Mouse (Mus musculus): ENCODE results near the gene Cyth2.

Cyth2 gene

DNA sequence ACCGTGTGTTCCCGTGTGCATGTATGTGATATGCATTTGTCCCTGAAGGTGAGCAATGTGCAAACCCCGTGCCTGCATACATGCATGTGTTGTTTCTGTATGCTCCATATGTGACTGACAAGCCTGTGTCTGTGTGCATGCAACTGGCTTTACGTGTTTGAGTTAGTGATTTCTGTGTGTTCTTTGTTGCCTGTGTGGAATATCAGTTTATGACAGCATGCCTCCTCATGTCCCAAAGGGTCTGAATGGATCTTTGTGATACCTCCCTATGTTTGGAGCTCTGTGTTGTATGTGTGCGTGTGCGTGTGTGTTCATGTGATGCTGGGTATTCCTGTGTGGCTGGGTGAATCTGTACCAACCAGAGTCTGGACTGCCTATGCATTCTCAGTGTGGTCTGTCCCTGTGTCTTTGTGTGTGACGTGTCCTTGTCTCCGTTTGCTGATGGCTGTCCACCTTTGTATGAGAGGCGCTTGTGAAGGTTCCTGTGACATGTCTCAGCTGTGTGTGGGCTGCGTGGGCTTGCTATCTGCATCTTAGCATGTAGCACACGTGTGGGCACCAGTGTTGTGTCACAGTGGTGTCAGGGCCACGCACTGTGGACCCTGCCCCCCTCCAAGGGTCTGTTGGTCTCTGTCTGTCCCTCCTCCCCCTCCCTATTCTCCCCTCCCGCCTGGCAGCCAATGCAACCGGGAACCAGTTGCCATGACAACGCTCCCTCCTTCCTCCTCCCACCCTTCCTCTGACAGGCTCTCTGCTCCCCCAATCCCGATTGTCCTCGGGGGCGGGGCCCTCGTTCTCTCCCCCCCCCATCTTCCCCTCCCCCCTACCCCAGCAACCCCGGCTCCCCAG, 29.6 kb downstream of the Cyth2 start, which contains the start of gene Sult2b1:
TSS of gene Sult2b1 (minus strand) at position 146 of the 849 bp plus-strand sequence.
- DNase-seq = peak; percentile 99

DNA sequence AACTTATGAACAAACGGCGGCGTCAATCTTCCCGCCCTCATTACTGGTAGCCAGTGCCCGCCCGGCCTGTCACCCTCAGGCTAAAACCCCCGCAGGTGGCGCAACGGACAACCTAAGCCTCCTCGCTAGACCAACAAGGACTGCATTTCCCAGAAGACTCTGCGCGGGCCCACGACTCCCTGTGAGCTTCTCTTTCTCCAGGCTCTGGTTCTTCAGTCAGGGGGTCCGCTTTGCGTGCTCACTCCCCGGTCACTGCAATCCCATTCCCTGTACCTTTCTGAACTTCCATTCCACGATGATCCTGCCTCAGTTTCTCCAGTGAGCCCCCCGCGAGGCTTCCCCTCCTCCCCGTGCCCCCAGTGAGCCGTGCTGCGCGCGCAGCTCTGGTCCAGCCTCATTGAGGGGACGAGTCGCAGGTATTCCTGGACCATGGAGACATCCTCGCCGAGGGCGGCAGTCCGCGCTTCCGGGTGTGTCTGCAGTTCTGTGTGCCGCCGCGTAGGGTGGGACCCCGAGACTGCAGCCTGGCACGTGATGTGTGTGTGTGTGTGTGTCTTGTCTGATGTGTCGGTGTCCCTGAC, 30.8 kb downstream of the Cyth2 start, which contains the start of gene Lmtk3:
TSS of gene Lmtk3 (plus strand) at position 228 of the 581 bp plus-strand sequence.
- DNase-seq = peak; percentile 90 to 92

DNA sequence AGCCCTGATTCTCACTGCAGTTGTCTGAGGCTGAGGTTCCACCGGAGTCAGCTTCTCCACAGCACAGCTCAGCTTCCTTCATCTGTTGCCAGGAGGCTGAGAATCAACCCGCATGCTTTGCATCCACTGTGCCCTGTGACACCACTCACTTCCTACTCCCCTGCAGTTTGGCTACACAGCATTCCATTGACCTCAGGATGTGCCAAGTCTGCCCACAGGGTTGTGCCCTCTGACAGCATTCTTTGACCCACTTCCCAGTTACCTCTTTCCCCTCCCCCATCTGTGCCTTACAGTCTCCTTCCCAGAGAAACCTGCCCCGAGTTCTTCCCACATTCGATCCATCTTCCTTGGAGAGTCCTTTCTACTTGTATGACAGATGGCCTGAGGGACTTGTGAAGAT, 32.1 kb downstream of the Cyth2 start:
- no peak for DNase-seq

DNA sequence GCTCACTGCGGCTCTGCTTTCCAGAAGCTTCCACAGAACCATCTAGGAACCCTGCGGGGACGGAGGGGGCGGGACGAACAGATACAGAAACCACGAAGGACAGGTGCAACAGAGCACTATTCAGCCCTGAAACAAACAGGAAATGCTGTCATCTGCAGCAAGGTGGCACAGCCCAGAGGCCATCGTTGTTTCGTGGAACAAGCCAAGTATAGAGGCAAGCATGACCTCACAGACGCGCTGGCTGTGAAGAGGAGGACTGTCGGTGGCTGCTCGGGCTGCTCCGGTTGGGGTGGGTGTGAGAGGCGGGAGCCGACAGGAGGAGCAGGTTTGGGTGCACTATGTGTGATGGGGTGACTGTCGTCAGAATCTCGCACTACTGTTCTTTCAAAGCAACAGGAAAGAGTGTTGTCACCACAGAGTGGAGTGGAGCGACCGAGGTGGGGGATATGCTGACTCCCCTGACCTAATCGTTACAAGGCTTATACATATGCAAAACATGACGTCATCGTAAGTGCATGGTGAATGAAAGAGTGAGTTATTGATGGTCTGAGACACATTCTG, 35.2 kb downstream of the Cyth2 start:
- no peak for DNase-seq

DNA sequence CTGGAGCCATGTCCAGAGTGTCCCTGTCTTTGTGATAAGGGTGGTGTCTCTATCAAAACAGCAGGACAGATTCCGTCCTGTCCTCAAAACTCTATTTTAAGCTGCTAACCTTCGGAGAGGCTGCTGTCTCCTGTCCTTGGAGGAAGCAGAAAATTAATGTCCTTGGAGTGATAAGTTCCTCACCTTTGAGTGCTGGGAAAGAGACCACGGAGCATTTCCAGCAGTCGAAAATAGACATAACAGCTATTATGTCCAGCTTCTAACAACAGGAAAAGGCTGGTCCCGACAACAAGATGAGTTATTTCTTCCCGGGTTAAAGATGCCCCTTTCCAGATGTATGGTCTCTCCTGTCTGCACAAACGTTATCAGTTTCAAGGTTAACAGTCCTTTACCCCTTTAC, 39.1 kb downstream of the Cyth2 start:
- DNase-seq = no peak

DNA sequence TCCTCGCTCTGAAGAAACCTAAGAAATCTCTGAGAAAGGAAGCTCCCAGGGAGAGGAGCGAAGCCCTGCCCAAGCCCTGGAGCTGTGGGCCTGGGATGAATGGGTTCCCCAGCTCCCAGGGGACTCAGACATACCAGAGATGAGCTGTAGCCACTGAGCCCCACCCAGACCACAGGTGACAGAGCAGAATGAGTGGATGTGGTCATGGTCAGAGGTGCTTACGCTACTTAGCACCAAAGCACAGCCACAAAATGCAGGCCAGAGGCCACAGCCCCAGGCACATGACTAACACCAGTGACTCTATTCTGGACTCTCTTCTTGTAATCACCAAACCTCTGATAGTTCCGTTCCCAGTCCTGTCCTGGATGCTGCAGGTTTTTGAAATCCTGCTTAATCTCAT, 43.3 kb downstream of the Cyth2 start:
- no peak for DNase-seq

DNA sequence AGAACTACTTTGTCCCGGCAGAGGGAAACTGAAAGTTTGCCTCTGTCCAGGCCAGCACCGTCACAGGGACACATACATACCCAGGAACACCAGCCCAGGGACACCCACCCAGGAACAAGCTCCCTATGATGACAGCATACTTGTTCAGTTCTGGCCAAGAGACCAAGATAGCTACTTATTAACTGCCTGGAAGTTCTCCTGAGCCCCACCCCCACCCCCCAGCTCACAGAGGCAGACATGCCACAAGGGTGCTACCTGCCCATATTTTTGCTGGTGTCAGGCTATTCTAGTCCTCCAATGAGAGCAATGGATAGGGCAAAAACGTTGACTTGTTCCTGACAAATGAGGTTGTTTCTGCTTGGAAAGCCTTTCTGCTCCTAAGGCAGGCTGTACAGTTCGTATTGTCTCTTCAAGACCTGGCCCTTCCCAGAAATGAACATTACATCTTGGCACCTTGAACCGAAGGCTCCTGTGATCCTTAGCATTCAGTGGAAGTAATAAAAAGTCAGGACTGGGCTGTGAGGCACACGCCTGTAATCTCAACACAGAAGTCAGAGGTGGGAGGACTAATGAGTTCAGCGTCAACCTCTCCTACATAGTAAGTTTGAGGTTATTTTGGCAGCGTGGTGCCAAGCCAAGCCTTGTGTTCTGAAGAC, 43.8 kb downstream of the Cyth2 start:
- DNase-seq = no peak

DNA sequence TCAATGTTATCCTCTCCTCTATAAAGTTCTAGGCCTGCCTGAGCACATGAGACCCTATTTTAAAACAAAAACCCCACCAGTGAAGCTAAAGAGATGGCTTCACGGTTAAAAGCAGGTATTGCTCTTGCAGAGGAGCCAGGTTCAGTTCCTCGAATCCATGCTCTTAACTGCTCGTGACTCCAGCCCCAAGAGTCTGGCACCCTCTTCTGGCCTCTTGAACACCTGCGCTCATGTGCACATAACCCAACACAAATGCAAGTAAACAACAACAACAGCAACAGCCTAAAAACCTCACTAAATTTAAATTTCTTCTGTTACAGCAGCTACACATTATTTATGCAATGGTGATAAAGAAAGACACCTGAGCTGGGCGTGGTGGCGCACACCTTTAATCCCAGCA, 46.9 kb downstream of the Cyth2 start:
- DNase-seq = no peak

GRCm38 (mm10) chr7:45766764-45767163, 47.6 kb downstream of the Cyth2 start:
- DNase-seq = no peak

DNA sequence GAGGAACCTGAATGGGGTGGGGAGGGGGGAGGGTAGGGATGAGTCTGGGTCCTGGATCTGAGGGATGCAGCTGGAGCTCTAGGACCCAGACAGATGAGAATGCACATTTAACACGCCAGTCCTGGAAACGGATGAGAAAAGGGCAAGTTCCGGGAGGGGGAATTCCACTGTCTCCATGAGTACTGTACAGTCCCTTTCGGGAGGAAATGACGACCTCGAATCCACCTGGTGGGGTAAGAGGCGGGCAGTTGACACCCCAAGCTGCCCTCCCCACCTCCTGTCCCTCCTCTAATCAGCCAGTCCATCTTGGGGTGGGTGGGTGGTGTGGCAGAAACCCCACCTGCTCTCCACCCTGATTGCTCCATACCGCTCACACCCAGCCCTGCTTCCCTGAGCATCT, 48.4 kb downstream of the Cyth2 start:
- DNase-seq = no peak

- DNase-seq = no peak
Observed at GRCm38 (mm10) chr7:45760151-45760550, 54.2 kb downstream of the Cyth2 start.

GRCm38 (mm10) chr7:45759400-45759799, 55.0 kb downstream of the Cyth2 start:
- peak; percentile 43 to 48 for DNase-seq
